Mouse (Mus musculus) CH12.LX (cell line): ENCODE results near the gene Ficd. TPM values are rescaled to one million over a fixed set of nuclear protein-coding genes. Genes with fewer than 3 reads are reported as not detected.

Experiments
- DNase-seq: peaks from one replicate; pipeline ENCODE4 v3.0.0-alpha.2; 2013; ENCODE audit errors: extremely low read depth
- H3K27ac ChIP-seq: 2 replicates; pipeline ENCODE4 v1.5.1; 2012; ENCODE audit warnings: low read depth, mild to moderate bottlenecking, control low read depth, moderate library complexity; ENCODE audit not compliant: insufficient read depth
- H3K27me3 ChIP-seq: replicated peaks from 2 replicates; pipeline ENCODE3; 2012; ENCODE audit warnings: inconsistent platforms
- H3K36me3 ChIP-seq, 2 experiments: replicated peaks in 1 of 2; 2 replicates each; pipeline versions ENCODE3 to v1.6.1; 2012; ENCODE audit warnings: inconsistent platforms in 1 of 2, low read length in 1 of 2, mild to moderate bottlenecking in 1 of 2, mixed read lengths in 1 of 2, moderate library complexity in 1 of 2; ENCODE audit not compliant: control insufficient read depth in 1 of 2, insufficient read depth in 1 of 2
- H3K4me1 ChIP-seq, 2 experiments: 2 replicates each; pipeline ENCODE4 v1.6.1; 2012; ENCODE audit warnings: inconsistent platforms in 1 of 2, moderate library complexity in 1 of 2; ENCODE audit not compliant: insufficient read depth in 2 of 2, control insufficient read depth in 1 of 2
- H3K4me2 ChIP-seq: 2 replicates; pipeline ENCODE4 v1.6.1; 2012; ENCODE audit warnings: low read depth, mild to moderate bottlenecking, control low read depth; ENCODE audit not compliant: poor library complexity, insufficient read depth, severe bottlenecking
- H3K4me3 ChIP-seq, 3 experiments: fragments of 150-350 bp in 1 of 3; sonication (generic) in 1 of 3; replicated peaks in 1 of 3; 2 replicates each; pipeline versions ENCODE3 to v1.5.1; 2011 to 2012; ENCODE audit warnings: low read depth in 2 of 3, low read length in 2 of 3, mild to moderate bottlenecking in 2 of 3, moderate library complexity in 2 of 3, control low read depth in 1 of 3, improper control_type of control experiment in 1 of 3, inconsistent platforms in 1 of 3, mixed read lengths in 1 of 3; ENCODE audit not compliant: poor library complexity in 1 of 3
- H3K79me2 ChIP-seq: replicated peaks from 2 replicates; pipeline ENCODE4 v1.6.1; 2012; ENCODE audit warnings: mild to moderate bottlenecking, moderate library complexity; ENCODE audit not compliant: control insufficient read depth, poor library complexity, insufficient read depth, severe bottlenecking; ENCODE audit errors: extremely low read depth
- H3K9ac ChIP-seq: 2 replicates; pipeline ENCODE4 v1.6.1; 2012; ENCODE audit warnings: low read depth, mild to moderate bottlenecking, control low read depth, moderate library complexity; ENCODE audit not compliant: insufficient read depth
- H3K9me3 ChIP-seq: replicated peaks from 2 replicates; pipeline ENCODE3; 2012; ENCODE audit warnings: low read length, inconsistent platforms, mixed read lengths
- CTCF ChIP-seq, 2 experiments: IDR thresholded peaks in 1 of 2; conservative IDR thresholded peaks in 1 of 2; 2 replicates each; pipeline ENCODE4 v1.5.1; 2011 to 2012; ENCODE audit warnings: low read depth in 2 of 2, low read length in 2 of 2, improper control_type of control experiment in 1 of 2, inconsistent platforms in 1 of 2, mild to moderate bottlenecking in 1 of 2, moderate library complexity in 1 of 2
- EP300 ChIP-seq: IDR thresholded peaks from 2 replicates; pipeline ENCODE4 v1.6.1; 2011; ENCODE audit warnings: low read length, improper control_type of control experiment
- KAT2A ChIP-seq: IDR thresholded peaks from 2 replicates; pipeline ENCODE4 v1.6.1; 2012; ENCODE audit warnings: low read length, improper control_type of control experiment, inconsistent platforms; ENCODE audit not compliant: insufficient replicate concordance
- MEF2A ChIP-seq: IDR thresholded peaks from 2 replicates; pipeline ENCODE4 v1.6.1; 2014; ENCODE audit warnings: low read depth, mild to moderate bottlenecking, inconsistent platforms, low read length, improper control_type of control experiment, borderline replicate concordance
- POLR2AphosphoS2 ChIP-seq: IDR thresholded peaks from 2 replicates; pipeline ENCODE4 v1.6.1; 2011; ENCODE audit warnings: low read depth, low read length, improper control_type of control experiment
- TBP ChIP-seq: conservative IDR thresholded peaks from 2 replicates; pipeline ENCODE4 v1.6.1; 2011; ENCODE audit warnings: low read depth, low read length, improper control_type of control experiment
- ZC3H11A ChIP-seq: IDR thresholded peaks from 2 replicates; pipeline ENCODE4 v1.6.1; 2012; ENCODE audit warnings: low read depth, mild to moderate bottlenecking, inconsistent platforms, low read length, improper control_type of control experiment
- ZKSCAN1 ChIP-seq: IDR thresholded peaks from 2 replicates; pipeline ENCODE4 v1.6.1; 2012; ENCODE audit warnings: low read depth, inconsistent platforms, low read length, improper control_type of control experiment, borderline replicate concordance
- ZMIZ1 ChIP-seq: IDR thresholded peaks from 2 replicates; pipeline ENCODE4 v1.6.1; 2012; ENCODE audit warnings: low read depth, mild to moderate bottlenecking, inconsistent platforms, low read length, improper control_type of control experiment
- dilution Hi-C: fragments of 300-500 bp; cut with MboI; formaldehyde crosslinking; loops from 2 replicates; pipeline ENCODE4 v1.14.3; 2020; ENCODE audit warnings: low sequenced_read_pairs; ENCODE audit not compliant: extremely low pct_unique_long_range_greater_than_20kb, extremely low pct_ligation_motif_present
- in situ Hi-C: fragments of 300-500 bp; cut with MboI; formaldehyde crosslinking; loops from 3 replicates; pipeline ENCODE4 v1.14.3; 2019; ENCODE audit warnings: low sequenced_read_pairs, low pct_ligation_motif_present, low pct_unique_long_range_greater_than_20kb, mixed read lengths
- polyA plus RNA-seq: library from polyadenylated mRNA; unstranded; fragments of >175 nt; gene quantifications from 2 replicates; pipeline ENCODE4 v1.2.1, GENCODE M21; 2012; ENCODE audit warnings: low read depth; ENCODE audit not compliant: insufficient read length
- total RNA-seq, 2 experiments: library from RNA; depleted of rRNA; stranded (reverse); fragments of 300-350 nt in 1 of 2; fragments of >200 nt in 1 of 2; gene quantifications; 2 replicates each; pipeline ENCODE4 v1.2.3; 2012 to 2014

Ficd gene
- total and polyA plus RNA-seq, 3 experiments: 2.4 to 2.5 (median 2.4) TPM

GRCm38 (mm10) chr5:113735023-113735344, 619 bp upstream of the Ficd start:
- peaks cover 10 to 21% of the 10 kb centered on the region in 2 experiments for H3K4me1 ChIP-seq
- H3K27ac ChIP-seq: peak overlapping the region; percentile 77
- H3K79me2 ChIP-seq: no peaks in the 10 kb centered on the region
- peak overlapping the region; percentile 38 to 68 (median 65) for H3K4me3 ChIP-seq
- peaks cover 20% of the 10 kb centered on the region for H3K27me3 ChIP-seq
- H3K9me3 ChIP-seq: peaks cover 2% of the 10 kb centered on the region
- H3K4me2 ChIP-seq: peak overlapping the region; percentile 57
- H3K9ac ChIP-seq: peak overlapping the region; percentile 34
- peak; percentile 17 for DNase-seq
- TF ChIP-seq POLR2AphosphoS2 (peak; percentile 14; the same call in 1 of the 2 replicates), MEF2A (no peak), ZC3H11A (no peak)
- dilution Hi-C loops (no loop called here), in situ Hi-C loops (no loop called here)
- H3K36me3 ChIP-seq: peaks cover 27 to 32% of the 10 kb centered on the region in 2 experiments

GRCm38 (mm10) chr5:113736113-113736502, 505 bp downstream of the Ficd start:
- in situ Hi-C loops: no loop called here
- no peak for DNase-seq
- Histone ChIP-seq H3K4me1 (peaks cover 10 to 21% of the 10 kb centered on the region in 2 experiments), H3K4me2 (peak overlapping the region; percentile 83), H3K36me3 (peaks cover 37 to 43% of the 10 kb centered on the region in 2 experiments), H3K27me3 (peaks cover 9% of the 10 kb centered on the region), H3K27ac (peak overlapping the region; percentile 78)
- no peak for TF ChIP-seq TBP
- peak; percentile 44; the same call in 1 of the 2 replicates for TF ChIP-seq ZMIZ1
- TF ChIP-seq, all 38 proteins: peak for 1
- peak overlapping the region; percentile 70 for H3K9ac ChIP-seq
- dilution Hi-C loops: no loop called here
- no peaks in the 10 kb centered on the region for H3K9me3 ChIP-seq
- H3K79me2 ChIP-seq: no peaks in the 10 kb centered on the region
- H3K4me3 ChIP-seq: peak overlapping the region; percentile 68 to 90 (median 87)

- no peak for TF ChIP-seq ZKSCAN1
- peak in 1 of 2 experiments; percentile 34; a peak in 1 of 4 replicates for TF ChIP-seq CTCF (conservative IDR thresholded peaks at IDR 0.05 in 1 of 2, IDR thresholded peaks at IDR 0.05 in 1 of 2; ENCODE audit: low read depth in 2 of 2, low read length in 2 of 2)
- no peak for TF ChIP-seq EP300
- no peak for TF ChIP-seq KAT2A
- TF ChIP-seq TBP: no peak
- no peak overlapping the region for H3K27ac ChIP-seq
- dilution Hi-C loops: no loop called here
- peaks cover 6% of the 10 kb centered on the region for H3K27me3 ChIP-seq
- H3K9me3 ChIP-seq: no peaks in the 10 kb centered on the region
- no peaks in the 10 kb centered on the region for H3K79me2 ChIP-seq
- peak overlapping the region; percentile 83 for H3K4me2 ChIP-seq
- H3K36me3 ChIP-seq: peaks cover 41 to 49% of the 10 kb centered on the region in 2 experiments
- in situ Hi-C loops: no loop called here
- H3K4me3 ChIP-seq: peak overlapping the region; percentile 68 to 90 (median 87)
- no peak for DNase-seq
- H3K4me1 ChIP-seq: peaks cover 10 to 21% of the 10 kb centered on the region in 2 experiments
- H3K9ac ChIP-seq: peak overlapping the region; percentile 70
These were observed 1.0 kb downstream of the Ficd start for GRCm38 (mm10) chr5:113736522-113737164.
